Mouse (Mus musculus): ENCODE data around the gene Add2. TPM values are rescaled to one million over a fixed set of nuclear protein-coding genes. Genes with fewer than 3 reads are reported as not detected.

Gene Add2
- total RNA-seq, 2 experiments from 2014 or later = 199 to 218 TPM

- no peak for DNase-seq (ENCODE audit: low spot score in 2 of 2)
These were observed 49.4 kb downstream of the Add2 start for GRCm38 (mm10) chr6:86077880-86078279.

- DNase-seq (ENCODE audit: low spot score in 2 of 2) = no peak
These were observed 50.0 kb downstream of the Add2 start for GRCm38 (mm10) chr6:86078361-86079010.

- no peak for DNase-seq (ENCODE audit: low spot score in 2 of 2)
These were observed 50.8 kb downstream of the Add2 start for GRCm38 (mm10) chr6:86079323-86079722.

- DNase-seq (ENCODE audit: low spot score in 2 of 2) = peak; percentile 66 to 78
These were observed 57.0 kb downstream of the Add2 start for GRCm38 (mm10) chr6:86085518-86085917.

- DNase-seq (ENCODE audit: low spot score in 2 of 2) = peak; percentile 92 to 94
These were observed 58.5 kb downstream of the Add2 start for GRCm38 (mm10) chr6:86086851-86087571.

- peak; percentile 43 to 58 for DNase-seq (ENCODE audit: low spot score in 2 of 2)
These were observed 59.3 kb downstream of the Add2 start for GRCm38 (mm10) chr6:86087813-86088212.

- DNase-seq (ENCODE audit: low spot score in 2 of 2) = no peak
These were observed 65.8 kb downstream of the Add2 start for GRCm38 (mm10) chr6:86094202-86094838.

GRCm38 (mm10) chr6:86095518-86095917, 67.0 kb downstream of the Add2 start:
- no peak for DNase-seq (ENCODE audit: low spot score in 2 of 2)

- DNase-seq (ENCODE audit: low spot score in 2 of 2) = peak in 1 of 2 experiments; percentile 33
These were observed 68.3 kb downstream of the Add2 start for GRCm38 (mm10) chr6:86096733-86097132.

GRCm38 (mm10) chr6:86097155-86097554, 68.7 kb downstream of the Add2 start:
- DNase-seq (ENCODE audit: low spot score in 2 of 2) = peak in 1 of 2 experiments; percentile 42

- DNase-seq (ENCODE audit: low spot score in 2 of 2) = no peak
These were observed 70.5 kb downstream of the Add2 start for GRCm38 (mm10) chr6:86099003-86099402.

GRCm38 (mm10) chr6:86101451-86101850, 73.0 kb downstream of the Add2 start:
- DNase-seq (ENCODE audit: low spot score in 2 of 2) = no peak

GRCm38 (mm10) chr6:86102874-86103273, 74.4 kb downstream of the Add2 start:
- peak; percentile 72 to 85 for DNase-seq (ENCODE audit: low spot score in 2 of 2)

- DNase-seq (ENCODE audit: low spot score in 2 of 2) = no peak
These were observed 75.1 kb downstream of the Add2 start for GRCm38 (mm10) chr6:86103614-86104013.

GRCm38 (mm10) chr6:86104719-86105118, 76.2 kb downstream of the Add2 start:
- DNase-seq (ENCODE audit: low spot score in 2 of 2) = no peak

- DNase-seq (ENCODE audit: low spot score in 2 of 2) = no peak
These were observed 77.6 kb downstream of the Add2 start for GRCm38 (mm10) chr6:86106045-86106444.

- no peak for DNase-seq (ENCODE audit: low spot score in 2 of 2)
These were observed 78.6 kb downstream of the Add2 start for GRCm38 (mm10) chr6:86107101-86107500.

GRCm38 (mm10) chr6:86115843-86116242, 87.4 kb downstream of the Add2 start:
- peak; percentile 59 to 66 for DNase-seq (ENCODE audit: low spot score in 2 of 2)

- DNase-seq (ENCODE audit: low spot score in 2 of 2) = no peak
These were observed 94.6 kb downstream of the Add2 start for GRCm38 (mm10) chr6:86123057-86123456.

GRCm38 (mm10) chr6:86125761-86126160, 97.3 kb downstream of the Add2 start:
- DNase-seq (ENCODE audit: low spot score in 2 of 2) = no peak

GRCm38 (mm10) chr6:86126953-86127581, 98.6 kb downstream of the Add2 start:
- peak; percentile 51 to 59 for DNase-seq (ENCODE audit: low spot score in 2 of 2)

GRCm38 (mm10) chr6:86128504-86128903, 100.0 kb downstream of the Add2 start:
- peak in 1 of 2 experiments; percentile 33 for DNase-seq (ENCODE audit: low spot score in 2 of 2)

All from left cerebral cortex, adult 18-20 months (tissue).